Mouse (Mus musculus) testis, postnatal 10 days (tissue): ENCODE data around the gene Sycn.

Experiments
- DNase-seq: peaks from one replicate; pipeline ENCODE4 v3.0.0; 2021; ENCODE audit warnings: low spot score

Sycn gene

GRCm38 (mm10) chr7:28558486-28558885 is 17.8 kb downstream of the Sycn start:
- peak; percentile 68 for DNase-seq

GRCm38 (mm10) chr7:28560856-28561255 is 20.2 kb downstream of the Sycn start:
- no peak for DNase-seq

- DNase-seq: no peak
Measured at GRCm38 (mm10) chr7:28561967-28562366, 21.3 kb downstream of the Sycn start.

GRCm38 (mm10) chr7:28562371-28562770 is 21.7 kb downstream of the Sycn start:
- no peak for DNase-seq

- DNase-seq: no peak
Measured at GRCm38 (mm10) chr7:28562951-28563350, 22.3 kb downstream of the Sycn start.

- DNase-seq: no peak
Measured at GRCm38 (mm10) chr7:28565407-28565806, 24.7 kb downstream of the Sycn start.

GRCm38 (mm10) chr7:28567539-28567938 is 26.9 kb downstream of the Sycn start:
- DNase-seq: no peak

- DNase-seq: peak; percentile 73
Measured at GRCm38 (mm10) chr7:28568253-28568652, 27.6 kb downstream of the Sycn start.

GRCm38 (mm10) chr7:28570291-28570981 is 29.8 kb downstream of the Sycn start:
- DNase-seq: peak; percentile 66

- no peak for DNase-seq
Measured at GRCm38 (mm10) chr7:28570982-28571682, 30.4 kb downstream of the Sycn start.

GRCm38 (mm10) chr7:28572689-28573088 is 32.0 kb downstream of the Sycn start:
- DNase-seq: no peak

- DNase-seq: no peak
Measured at GRCm38 (mm10) chr7:28573236-28573635, 32.6 kb downstream of the Sycn start.

- DNase-seq: no peak
Measured at GRCm38 (mm10) chr7:28575597-28575996, 34.9 kb downstream of the Sycn start.

GRCm38 (mm10) chr7:28576271-28576914 is 35.7 kb downstream of the Sycn start:
- peak; percentile 78 for DNase-seq

- DNase-seq: no peak
Measured at GRCm38 (mm10) chr7:28577826-28578542, 37.3 kb downstream of the Sycn start.

- DNase-seq: no peak
Measured at GRCm38 (mm10) chr7:28578543-28579053, 37.9 kb downstream of the Sycn start.

GRCm38 (mm10) chr7:28579826-28580225 is 39.1 kb downstream of the Sycn start:
- DNase-seq: no peak

- no peak for DNase-seq
Measured at GRCm38 (mm10) chr7:28581721-28582120, 41.0 kb downstream of the Sycn start.

GRCm38 (mm10) chr7:28582841-28583240 is 42.2 kb downstream of the Sycn start:
- no peak for DNase-seq

- no peak for DNase-seq
Measured at GRCm38 (mm10) chr7:28583570-28584344, 43.1 kb downstream of the Sycn start.

- DNase-seq: no peak
Measured at GRCm38 (mm10) chr7:28584468-28584867, 43.8 kb downstream of the Sycn start.
